Mouse (Mus musculus): Measurements from ENCODE around the gene Gm42420. TPM values are rescaled to one million over a fixed set of nuclear protein-coding genes. Genes with fewer than 3 reads are reported as not detected.

The Gm42420 gene
- total RNA-seq, 1 experiment from 2014 or later = 6.9 TPM

- ATAC-seq (replicated peaks in 1 of 2; ENCODE audit: insufficient read depth in 1 of 2, low FRiP score in 2 of 2, low TSS enrichment in 1 of 2, low read depth in 1 of 2, poor library complexity in 2 of 2, severe bottlenecking in 2 of 2) = no peak
Measured at GRCm38 (mm10) chr6:39610207-39610606, 24.7 kb downstream of the Gm42420 start.

- ATAC-seq (replicated peaks in 1 of 2; ENCODE audit: insufficient read depth in 1 of 2, low FRiP score in 2 of 2, low TSS enrichment in 1 of 2, low read depth in 1 of 2, poor library complexity in 2 of 2, severe bottlenecking in 2 of 2) = no peak
Measured at GRCm38 (mm10) chr6:39611296-39611695, 25.7 kb downstream of the Gm42420 start.

Other genes with a start within 250 kb of the Gm42420 start
- 5.0 and 8.9 TPM in 2 replicates for gene Slc37a3, start 208.1 kb upstream of the Gm42420 start, total RNA-seq (2017)
- 1.9 and 3.9 TPM in 2 replicates for gene Rab19, start 204.6 kb upstream of the Gm42420 start, total RNA-seq (2017)
- 62.3 and 65.8 TPM in 2 replicates for gene Mkrn1, start 165.3 kb upstream of the Gm42420 start, total RNA-seq (2017)
- 1.0 and 2.1 TPM in 2 replicates for gene Dennd2a, start 27.9 kb upstream of the Gm42420 start, total RNA-seq (2017)
- gene Adck2, start 11.9 kb upstream of the Gm42420 start, total RNA-seq (2017) = 15.7 and 24.0 TPM in 2 replicates
- 55.3 and 60.3 TPM in 2 replicates for gene Ndufb2, start 6.8 kb downstream of the Gm42420 start, total RNA-seq (2017)
- 17.5 and 21.6 TPM in 2 replicates for gene Braf, start 139.7 kb downstream of the Gm42420 start, total RNA-seq (2017)
- gene Mrps33, start 225.2 kb downstream of the Gm42420 start, total RNA-seq (2017) = 37.1 and 47.6 TPM in 2 replicates

Measured in hematopoietic stem cell, adult 5-6 weeks (primary cell).